Mouse (Mus musculus) myocyte (in vitro differentiated cells): Measurements from ENCODE around the gene Slc38a11.

Experiments
- CEBPB ChIP-seq: IDR thresholded peaks from 2 replicates; pipeline ENCODE4 v1.6.1; 2011; ENCODE audit warnings: mild to moderate bottlenecking, moderate library complexity; ENCODE audit not compliant: poor library complexity, insufficient read depth, severe bottlenecking
- E2F4 ChIP-seq: IDR thresholded peaks from one replicate; pipeline ENCODE4 v1.6.1; 2011; ENCODE audit warnings: mild to moderate bottlenecking, control low read depth, moderate library complexity; ENCODE audit not compliant: insufficient read depth
- MAX ChIP-seq: IDR thresholded peaks from one replicate; pipeline ENCODE4 v1.6.1; 2011; ENCODE audit warnings: low read depth, mild to moderate bottlenecking, control low read depth
- MYOD1 ChIP-seq, 3 experiments: IDR thresholded peaks; one replicate each; pipeline ENCODE4 v1.6.1; 2011; ENCODE audit warnings: control low read depth in 2 of 3, low read depth in 2 of 3, mild to moderate bottlenecking in 2 of 3, moderate library complexity in 1 of 3; ENCODE audit not compliant: insufficient read length in 2 of 3, control insufficient read depth in 1 of 3
- MYOG ChIP-seq, 3 experiments: IDR thresholded peaks; one replicate each; pipeline ENCODE4 v1.6.1; 2011; ENCODE audit warnings: control low read depth in 2 of 3, low read depth in 2 of 3, mild to moderate bottlenecking in 2 of 3; ENCODE audit not compliant: insufficient read length in 2 of 3, control insufficient read depth in 1 of 3, insufficient read depth in 1 of 3
- POLR2A ChIP-seq: IDR thresholded peaks from one replicate; pipeline ENCODE4 v1.6.1; 2011; ENCODE audit warnings: low read depth, mild to moderate bottlenecking, control low read depth, moderate library complexity; ENCODE audit not compliant: insufficient read length
- POLR2AphosphoS2 ChIP-seq: IDR thresholded peaks from one replicate; pipeline ENCODE4 v1.6.1; 2011; ENCODE audit warnings: low read depth, control low read depth; ENCODE audit not compliant: insufficient read length
- REST ChIP-seq: IDR thresholded peaks from one replicate; pipeline ENCODE4 v1.6.1; 2011; ENCODE audit warnings: mild to moderate bottlenecking, control low read depth, moderate library complexity; ENCODE audit not compliant: insufficient read depth, insufficient read length
- SRF ChIP-seq: IDR thresholded peaks from one replicate; pipeline ENCODE4 v1.6.1; 2011; ENCODE audit warnings: low read depth; ENCODE audit not compliant: control insufficient read depth, insufficient read length
- TCF12 ChIP-seq: IDR thresholded peaks from one replicate; pipeline ENCODE4 v1.6.1; 2011; ENCODE audit warnings: mild to moderate bottlenecking, control low read depth; ENCODE audit not compliant: poor library complexity, insufficient read depth, severe bottlenecking
- TCF3 ChIP-seq: IDR thresholded peaks from one replicate; pipeline ENCODE4 v1.6.1; 2011; ENCODE audit warnings: low read depth, control low read depth; ENCODE audit not compliant: insufficient read length
- USF1 ChIP-seq: IDR thresholded peaks from one replicate; pipeline ENCODE4 v1.6.1; 2011; ENCODE audit warnings: low read depth, mild to moderate bottlenecking, control low read depth, moderate library complexity

- TF ChIP-seq E2F4 = no peak
- no peak for TF ChIP-seq POLR2A
- no peak for TF ChIP-seq POLR2AphosphoS2
- TF ChIP-seq USF1 = no peak
- no peak for TF ChIP-seq MYOD1 (IDR thresholded peaks at IDR 0.05; ENCODE audit: control insufficient read depth in 1 of 3, insufficient read length in 2 of 3, low read depth in 2 of 3)
- TF ChIP-seq REST = no peak
- TF ChIP-seq SRF = no peak
- TF ChIP-seq TCF12 = no peak
- no peak for TF ChIP-seq MAX
- TF ChIP-seq MYOG (IDR thresholded peaks at IDR 0.05; ENCODE audit: control insufficient read depth in 1 of 3, insufficient read depth in 1 of 3, insufficient read length in 2 of 3, low read depth in 2 of 3) = no peak
- no peak for TF ChIP-seq CEBPB
- no peak for TF ChIP-seq TCF3
Observed at GRCm38 (mm10) chr2:65336608-65337007, 27.2 kb downstream of the Slc38a11 start.
